Mouse (Mus musculus) embryonic fibroblast, embryonic 13.5 days (primary cell): ENCODE results near the gene Duxf3.
"Not testable (repeated sequence)": the region's sequence is repeated elsewhere in the genome, so short reads cannot be mapped to it uniquely, and the experiment has no call there.

Experiments
- CTCF ChIP-seq: IDR thresholded peaks from 2 replicates; pipeline ENCODE4 v1.5.1; 2011; ENCODE audit warnings: mild to moderate bottlenecking, control low read depth, low read length, moderate library complexity, borderline replicate concordance; ENCODE audit not compliant: insufficient read depth
- POLR2A ChIP-seq: IDR thresholded peaks from 2 replicates; pipeline ENCODE4 v1.6.1; 2011; ENCODE audit warnings: low read depth, mild to moderate bottlenecking, control low read depth, low read length, moderate library complexity

DNA sequence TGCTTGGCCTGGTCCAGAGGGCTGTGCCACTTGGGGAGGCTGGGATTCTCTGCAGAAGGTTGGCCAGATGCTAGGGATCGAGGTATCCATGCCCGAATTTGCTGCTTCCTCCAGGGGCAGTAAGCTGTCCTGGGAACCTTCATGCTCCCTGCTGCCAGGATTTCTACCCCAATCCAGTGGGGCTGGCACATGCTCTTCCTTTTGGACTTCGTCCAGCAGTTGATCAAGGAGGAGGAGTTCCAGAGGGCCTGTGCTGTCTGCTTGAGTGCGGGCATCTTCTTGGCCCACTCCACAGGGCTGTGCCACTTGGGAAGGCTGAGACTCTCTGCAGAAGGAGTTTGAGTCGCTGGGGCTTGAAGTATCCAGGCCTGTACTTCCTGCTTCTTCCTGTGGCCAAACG, 9.3 kb downstream of the Duxf3 start:
- TF ChIP-seq CTCF, POLR2A: not testable (repeated sequence)
